Mouse (Mus musculus) stomach, postnatal 0 days (tissue): ENCODE measurements around the gene Stx12. TPM values are rescaled to one million over a fixed set of nuclear protein-coding genes. Genes with fewer than 3 reads are reported as not detected.
A peak's percentile ranks its signal among the peaks of the same experiment; 100 is the strongest.

Experiments
- ATAC-seq: fragments of 200-750 bp; cut with Nextera tagmentation; 2 replicates; pipeline ENCODE4 v1.8.0; 2017; ENCODE audit not compliant: low FRiP score, low TSS enrichment
- DNase-seq: peaks from one replicate; pipeline ENCODE4 v3.0.0-alpha.2; 2016; ENCODE audit warnings: low spot score
- H3K27ac ChIP-seq: fragments of 300-500 bp; sonication (generic); replicated peaks from 2 replicates; pipeline ENCODE4 v1.5.1; 2014; ENCODE audit warnings: mild to moderate bottlenecking, control low read depth
- H3K27me3 ChIP-seq: fragments of 300-500 bp; sonication (generic); 2 replicates; pipeline ENCODE4 v1.6.1; 2014; ENCODE audit warnings: low read length; ENCODE audit not compliant: control insufficient read depth, insufficient read depth
- H3K36me3 ChIP-seq: fragments of 300-500 bp; sonication (generic); 2 replicates; pipeline ENCODE4 v1.6.1; 2014; ENCODE audit warnings: low read length, mixed read lengths; ENCODE audit not compliant: control insufficient read depth, insufficient read depth
- H3K4me1 ChIP-seq: fragments of 300-500 bp; sonication (generic); replicated peaks from 2 replicates; pipeline ENCODE4 v1.6.1; 2014; ENCODE audit warnings: antibody characterized with exemption; ENCODE audit not compliant: control insufficient read depth, insufficient read depth
- H3K4me2 ChIP-seq: fragments of 300-500 bp; sonication (generic); replicated peaks from 2 replicates; pipeline ENCODE4 v1.6.1; 2014; ENCODE audit warnings: low read depth, mild to moderate bottlenecking, control low read depth, moderate library complexity
- H3K4me3 ChIP-seq: fragments of 300-500 bp; sonication (generic); 2 replicates; pipeline ENCODE4 v1.5.1; 2014; ENCODE audit warnings: low read depth, low read length, control low read depth
- H3K9ac ChIP-seq: fragments of 300-500 bp; sonication (generic); 2 replicates; pipeline ENCODE4 v1.6.1; 2014; ENCODE audit warnings: mild to moderate bottlenecking, low read length, control low read depth, mixed read lengths
- H3K9me3 ChIP-seq: fragments of 300-500 bp; sonication (generic); 2 replicates; pipeline ENCODE4 v1.6.1; 2016; ENCODE audit warnings: low read length; ENCODE audit not compliant: control insufficient read depth
- CTCF ChIP-seq: IDR thresholded peaks from 2 replicates; pipeline ENCODE4 v1.5.1; 2016; ENCODE audit warnings: antibody characterized with exemption, low read depth, mild to moderate bottlenecking, moderate library complexity
- EP300 ChIP-seq: optimal IDR thresholded peaks from 2 replicates; pipeline ENCODE3; 2016; ENCODE audit warnings: antibody characterized with exemption
- WGBS: fragments of 180-500 bp; shearing (Covaris S2); extraction: QIAGEN DNeasy Blood & Tissue Kit; methylation state at CpG from one replicate; pipeline ENCODE4 v1.1.7; 2014; 5-methylcytosine and 5-hydroxymethylcytosine counted together
- polyA plus RNA-seq: library from polyadenylated mRNA; unstranded; fragments of >200 nt; fragmentation: Nextera tagmentation; extraction: Ambion mirVana; gene quantifications from 2 replicates; pipeline ENCODE4 v1.2.1, GENCODE M21; 2015

The Stx12 gene
- polyA plus RNA-seq, 1 experiment from 2014 or later = 56.7 TPM

DNA sequence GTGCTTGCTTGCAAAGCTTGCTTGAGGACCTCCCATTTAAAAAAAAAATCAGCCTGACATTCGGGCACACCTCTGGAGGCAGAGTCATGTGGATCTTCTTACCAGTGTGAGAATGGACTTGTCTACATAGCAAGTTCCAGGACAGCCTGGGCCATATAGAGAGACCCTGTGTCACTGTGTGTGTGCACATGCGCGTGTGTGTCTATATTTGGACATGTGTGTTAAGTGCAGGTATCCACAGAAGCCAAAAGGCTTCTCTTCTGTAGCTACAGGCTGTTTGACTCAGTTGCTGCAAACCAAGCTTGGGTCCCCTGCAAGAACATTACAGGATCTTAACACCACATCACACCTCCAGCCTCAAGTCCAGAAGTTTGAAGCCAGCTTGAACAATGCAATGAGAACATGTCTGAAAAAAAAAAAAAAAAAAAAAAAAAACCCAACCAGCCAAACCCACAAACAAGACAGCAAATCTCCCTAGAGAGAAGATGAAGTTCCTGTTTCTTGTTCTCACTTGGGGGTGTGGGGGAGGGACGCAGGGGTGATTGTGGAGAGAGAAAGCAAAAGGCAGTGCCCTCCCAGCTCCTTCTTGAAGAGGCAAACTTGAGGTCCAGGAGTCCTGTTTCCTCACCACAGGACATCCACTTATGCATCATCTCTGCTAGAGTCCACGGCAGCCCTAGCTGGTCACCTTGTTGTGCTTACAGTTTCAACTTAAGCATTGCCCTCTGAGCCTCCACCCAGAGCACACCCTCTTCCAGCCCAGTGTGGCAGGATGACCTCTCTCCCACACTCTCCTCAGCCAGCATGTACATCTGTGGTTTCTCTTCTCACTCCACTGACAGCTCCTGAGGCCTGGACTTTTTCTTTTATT, 76.3 kb downstream of the Stx12 start:
- peak; percentile 59; the same call in 1 of the 2 replicates for ATAC-seq
- WGBS = 60% methylated on average over 5 of the region's 5 CpGs
- DNase-seq = no peak

GRCm38 (mm10) chr4:132806620-132807191, 77.6 kb downstream of the Stx12 start:
- WGBS = 80% methylated on average over 7 of the region's 7 CpGs
- Histone ChIP-seq H3K27ac (no peak overlapping the region), H3K9ac (no peak overlapping the region), H3K4me2 (no peak overlapping the region), H3K4me3 (no peak overlapping the region), H3K9me3 (no peaks in the 10 kb centered on the region), H3K27me3 (no peaks in the 10 kb centered on the region), H3K36me3 (no peaks in the 10 kb centered on the region), H3K4me1 (no peaks in the 10 kb centered on the region)
- TF ChIP-seq EP300 (no peak), CTCF (no peak)
- DNase-seq (no peak), ATAC-seq (no peak)

More for the DNA sequence above, 76.3 kb downstream of the Stx12 start:
- H3K4me3 ChIP-seq = no peak overlapping the region
- no peaks in the 10 kb centered on the region for H3K4me1 ChIP-seq
- no peaks in the 10 kb centered on the region for H3K36me3 ChIP-seq
- no peaks in the 10 kb centered on the region for H3K9me3 ChIP-seq
- no peaks in the 10 kb centered on the region for H3K27me3 ChIP-seq
- TF ChIP-seq EP300 (no peak), CTCF (no peak)
- H3K4me2 ChIP-seq = no peak overlapping the region
- no peak overlapping the region for H3K9ac ChIP-seq
- 0 out of 2 replicates have a peak overlapping the region, but pooled peaks have one; percentile 24 for H3K27ac ChIP-seq

- no peak for ATAC-seq
- no peak overlapping the region for H3K9ac ChIP-seq
- 67% methylated on average over 12 of the region's 12 CpGs for WGBS
- no peaks in the 10 kb centered on the region for H3K36me3 ChIP-seq
- no peaks in the 10 kb centered on the region for H3K4me1 ChIP-seq
- H3K27ac ChIP-seq = no peak overlapping the region
- no peak overlapping the region for H3K4me3 ChIP-seq
- H3K4me2 ChIP-seq = no peak overlapping the region
- DNase-seq = no peak
- H3K9me3 ChIP-seq = no peaks in the 10 kb centered on the region
- H3K27me3 ChIP-seq = no peaks in the 10 kb centered on the region
- TF ChIP-seq EP300 = no peak
- TF ChIP-seq CTCF = no peak
Observed at GRCm38 (mm10) chr4:132805599-132806197, 78.6 kb downstream of the Stx12 start.

- Histone ChIP-seq H3K4me1 (no peaks in the 10 kb centered on the region), H3K36me3 (no peaks in the 10 kb centered on the region), H3K27me3 (no peaks in the 10 kb centered on the region), H3K4me2 (no peak overlapping the region), H3K9me3 (no peaks in the 10 kb centered on the region), H3K4me3 (no peak overlapping the region), H3K9ac (no peak overlapping the region), H3K27ac (no peak overlapping the region)
- TF ChIP-seq EP300 (no peak), CTCF (no peak)
- ATAC-seq = no peak
- DNase-seq = no peak
- 82% methylated on average over 5 of the region's 5 CpGs for WGBS
Observed at GRCm38 (mm10) chr4:132805146-132805545, 79.2 kb downstream of the Stx12 start.

- no peak for DNase-seq
- Histone ChIP-seq H3K9ac (no peak overlapping the region), H3K27ac (no peak overlapping the region), H3K27me3 (no peaks in the 10 kb centered on the region), H3K36me3 (no peaks in the 10 kb centered on the region), H3K4me1 (no peaks in the 10 kb centered on the region), H3K4me3 (no peak overlapping the region), H3K9me3 (no peaks in the 10 kb centered on the region), H3K4me2 (no peak overlapping the region)
- no peak for ATAC-seq
- 79% methylated on average over 6 of the region's 6 CpGs for WGBS
- no peak for TF ChIP-seq EP300
- TF ChIP-seq CTCF = no peak
Observed at GRCm38 (mm10) chr4:132804331-132804730, 80.0 kb downstream of the Stx12 start.

GRCm38 (mm10) chr4:132803876-132804275, 80.4 kb downstream of the Stx12 start:
- Histone ChIP-seq H3K27ac (no peak overlapping the region), H3K4me3 (no peak overlapping the region), H3K9ac (no peak overlapping the region), H3K4me1 (no peaks in the 10 kb centered on the region), H3K9me3 (no peaks in the 10 kb centered on the region), H3K4me2 (no peak overlapping the region), H3K27me3 (no peaks in the 10 kb centered on the region), H3K36me3 (no peaks in the 10 kb centered on the region)
- TF ChIP-seq CTCF = no peak
- DNase-seq (no peak), ATAC-seq (no peak)
- WGBS = 95% methylated on average over 7 of the region's 7 CpGs

Other genes starting within 250 kb of the Stx12 start
- 9.9 and 10.4 TPM in 2 replicates for gene Eya3, start 245.5 kb downstream of the Stx12 start, polyA plus RNA-seq
- 1.8 and 2.5 TPM in 2 replicates for gene Xkr8, start 152.0 kb downstream of the Stx12 start, polyA plus RNA-seq
- 4.6 and 5.2 TPM in 2 replicates for gene Smpdl3b, start 127.3 kb downstream of the Stx12 start, polyA plus RNA-seq
- gene Rpa2, start 116.2 kb downstream of the Stx12 start, polyA plus RNA-seq = 29.8 and 32.1 TPM in 2 replicates
- gene Themis2, start 88.1 kb downstream of the Stx12 start, polyA plus RNA-seq = 0.72 and 0.79 TPM in 2 replicates
- gene Ppp1r8, start 41.3 kb downstream of the Stx12 start, polyA plus RNA-seq = 18.7 and 18.9 TPM in 2 replicates
- 33.3 and 34.3 TPM in 2 replicates for gene Fam76a, start 38.0 kb upstream of the Stx12 start, polyA plus RNA-seq
- gene Fgr, start 89.6 kb upstream of the Stx12 start, polyA plus RNA-seq = 0.15 and 0.18 TPM in 2 replicates
- 2.8 and 3.2 TPM in 2 replicates for gene Ahdc1, start 126.8 kb upstream of the Stx12 start, polyA plus RNA-seq
- gene Wasf2, start 246.0 kb upstream of the Stx12 start, polyA plus RNA-seq = 71.4 and 84.2 TPM in 2 replicates